Mouse (Mus musculus): Measurements from ENCODE around the gene Rnf113a1. TPM values are rescaled to one million over a fixed set of nuclear protein-coding genes. Genes with fewer than 3 reads are reported as not detected.
A peak's percentile ranks its signal among the peaks of the same experiment; 100 is the strongest.
"Not testable (repeated sequence)": the region's sequence is repeated elsewhere in the genome, so short reads cannot be mapped to it uniquely, and the experiment has no call there.

Gene Rnf113a1
- total RNA-seq (2021) = 1 to 10 TPM; 6.9 to 8.4 TPM
- long read RNA-seq, transcript Rnf113a1-201 (1 exons, 1,223 nt) = major isoform, 5 of 5 reads
- long read RNA-seq, partial matches to known transcripts = 0 of 5 reads
- long read RNA-seq, other reads (novel, unspliced or antisense) = 0 of 5 reads

DNA sequence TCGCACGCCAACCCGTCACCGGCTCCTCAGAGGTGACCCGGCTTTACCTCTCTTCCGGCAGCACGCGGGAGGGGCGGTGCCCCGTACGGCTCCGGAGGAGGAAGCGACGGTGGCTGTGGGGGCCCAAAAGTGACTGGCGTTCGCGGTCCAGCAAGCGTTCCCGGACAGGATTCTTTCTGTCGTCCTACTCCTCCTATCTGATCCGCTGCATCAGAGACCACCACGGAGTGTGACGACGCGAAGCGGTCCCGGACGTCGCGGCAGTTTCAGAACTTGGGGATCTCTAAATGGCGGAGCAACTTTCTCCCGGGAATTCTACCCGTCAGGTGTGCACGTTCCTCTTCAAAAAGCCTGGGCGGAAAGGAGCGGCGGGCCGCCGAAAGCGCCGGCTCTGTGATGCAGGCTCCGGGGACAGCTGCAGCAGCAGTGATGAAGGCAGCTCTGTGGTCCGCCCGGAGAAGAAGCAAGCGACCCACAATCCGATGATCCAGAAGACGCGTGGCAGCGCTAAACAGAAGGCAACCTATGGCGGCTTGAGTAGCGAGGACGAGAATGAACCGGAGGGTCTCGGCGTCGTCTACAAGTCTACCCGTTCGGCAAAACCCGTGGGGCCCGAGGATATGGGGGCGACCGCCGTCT lies at the start of gene Rnf113a1, which contains the start of gene Ndufa1:
TSS of gene Rnf113a1 (plus strand) at position 141 of the 639 bp plus-strand sequence.
TSS of gene Ndufa1 (minus strand) at position 59 of the 639 bp plus-strand sequence.
- peak; percentile 68 to 78 for DNase-seq (ENCODE audit: low spot score in 2 of 2)

DNA sequence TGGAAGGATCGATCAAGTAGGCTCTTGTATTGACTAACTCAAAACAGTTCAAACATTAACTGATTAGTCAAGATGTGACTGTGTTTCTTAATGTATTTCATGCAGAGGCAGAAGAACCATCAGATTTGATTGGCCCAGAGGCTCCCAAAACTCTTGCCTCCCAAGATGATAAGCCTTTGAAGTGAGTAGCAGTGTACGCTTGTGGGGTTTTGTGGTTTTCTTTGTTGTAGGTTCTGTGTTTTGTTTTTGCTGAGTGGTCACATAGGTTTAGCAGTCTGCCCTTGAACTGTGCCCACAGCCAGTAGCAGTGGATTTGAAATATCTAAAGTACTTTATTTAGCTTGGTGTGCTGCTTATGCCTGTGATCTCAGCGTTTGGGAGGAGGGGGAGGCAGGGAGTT lies 49.3 kb upstream of the Rnf113a1 start:
- DNase-seq (ENCODE audit: low spot score in 2 of 2) = no peak

DNA sequence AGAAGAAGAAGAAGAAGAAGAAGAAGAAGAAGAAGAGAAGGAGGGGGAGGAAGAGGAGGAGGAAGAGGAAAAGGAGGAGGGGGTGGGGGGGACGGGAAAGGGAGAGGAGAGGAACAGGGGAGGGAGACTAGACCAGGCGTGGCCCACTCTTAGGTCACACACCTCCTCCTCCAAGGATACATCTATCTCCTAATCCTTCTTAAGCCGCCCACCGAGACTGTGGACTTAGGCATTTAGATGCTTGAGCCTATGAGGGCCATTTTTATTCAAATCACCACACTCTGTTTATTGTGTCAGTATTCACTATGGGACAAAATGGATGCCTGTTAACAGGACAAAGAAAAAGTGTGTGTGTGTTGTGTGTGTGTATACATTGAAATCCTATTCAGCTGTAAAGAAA lies 46.5 kb upstream of the Rnf113a1 start:
- not testable (repeated sequence) for DNase-seq (ENCODE audit: low spot score in 2 of 2)

DNA sequence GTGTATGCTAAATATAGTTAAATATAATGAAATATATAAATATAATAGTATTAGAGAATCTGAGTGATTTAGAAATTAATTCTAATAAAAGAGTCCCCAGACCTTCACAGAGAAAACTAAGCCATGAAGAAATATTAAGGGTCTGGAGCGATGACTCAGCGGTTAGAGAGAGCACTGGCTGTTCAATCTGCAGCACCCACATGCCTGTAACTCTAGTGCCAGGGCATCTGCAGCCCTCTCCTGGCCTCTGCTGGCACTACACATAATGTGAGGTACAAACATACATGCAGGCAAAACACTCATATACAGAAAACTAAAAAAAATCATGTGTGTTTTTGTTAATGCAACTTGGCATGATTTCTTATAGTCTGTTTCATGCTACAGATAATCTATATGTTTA lies 46.1 kb upstream of the Rnf113a1 start:
- peak in 1 of 2 experiments; percentile 7 for DNase-seq (ENCODE audit: low spot score in 2 of 2)

DNA sequence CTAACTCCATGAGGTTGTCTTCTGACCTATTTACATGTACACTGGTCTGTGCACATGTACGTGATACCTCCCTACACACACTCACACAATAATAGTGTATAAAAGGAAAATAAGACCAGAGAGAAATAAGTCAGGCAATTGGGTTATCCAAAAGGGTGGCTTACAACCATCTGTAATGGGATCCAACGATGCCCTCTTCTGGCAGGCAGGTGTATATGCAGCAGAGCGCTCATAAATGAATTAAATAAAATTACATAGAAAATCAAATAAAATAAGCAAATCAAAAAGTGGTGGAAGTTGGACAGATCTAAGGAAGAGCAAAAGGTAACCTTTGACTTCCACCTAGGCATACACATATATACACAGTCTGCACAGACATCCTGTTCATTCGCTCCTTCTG lies 33.2 kb upstream of the Rnf113a1 start:
- DNase-seq (ENCODE audit: low spot score in 2 of 2) = no peak

DNA sequence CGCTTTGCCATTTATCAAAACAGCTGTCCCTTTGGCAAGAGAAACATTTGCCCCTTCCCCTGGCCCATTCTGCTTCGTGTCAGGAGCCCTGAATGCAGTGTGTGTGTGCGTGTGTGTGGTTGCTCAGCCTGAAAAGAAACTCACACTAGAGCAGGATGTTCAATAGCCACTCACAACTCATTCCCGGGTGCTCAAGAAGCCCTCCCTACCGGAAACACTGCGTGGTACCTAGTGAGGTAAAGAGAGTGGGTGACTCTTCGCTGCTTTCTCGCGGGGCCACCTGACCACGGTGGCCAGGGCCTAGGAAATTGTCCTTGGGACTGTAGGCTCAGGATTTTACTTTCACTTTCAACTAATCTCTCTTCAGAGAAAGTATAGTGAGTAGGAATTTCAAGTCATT lies 29.9 kb upstream of the Rnf113a1 start:
- no peak for DNase-seq (ENCODE audit: low spot score in 2 of 2)

DNA sequence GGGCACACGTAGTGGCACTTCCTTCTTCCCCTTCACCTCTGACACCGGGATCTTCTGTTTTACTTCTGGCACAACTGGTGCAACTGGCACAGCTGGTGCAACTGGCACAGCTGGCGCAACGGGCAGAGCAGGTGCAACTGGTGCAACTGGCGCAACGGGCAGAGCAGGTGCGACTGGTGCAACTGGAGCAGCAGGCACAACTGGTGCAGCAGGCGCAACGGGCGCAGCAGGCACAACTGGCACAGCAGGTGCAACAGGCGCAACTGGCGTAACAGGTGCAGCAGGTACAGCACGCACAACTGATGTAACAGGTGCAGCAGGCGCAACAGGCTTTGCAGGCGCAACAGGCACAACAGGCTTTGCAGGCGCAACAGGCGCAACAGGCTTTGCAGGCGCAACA lies 27.9 kb upstream of the Rnf113a1 start:
- DNase-seq (ENCODE audit: low spot score in 2 of 2) = no peak

DNA sequence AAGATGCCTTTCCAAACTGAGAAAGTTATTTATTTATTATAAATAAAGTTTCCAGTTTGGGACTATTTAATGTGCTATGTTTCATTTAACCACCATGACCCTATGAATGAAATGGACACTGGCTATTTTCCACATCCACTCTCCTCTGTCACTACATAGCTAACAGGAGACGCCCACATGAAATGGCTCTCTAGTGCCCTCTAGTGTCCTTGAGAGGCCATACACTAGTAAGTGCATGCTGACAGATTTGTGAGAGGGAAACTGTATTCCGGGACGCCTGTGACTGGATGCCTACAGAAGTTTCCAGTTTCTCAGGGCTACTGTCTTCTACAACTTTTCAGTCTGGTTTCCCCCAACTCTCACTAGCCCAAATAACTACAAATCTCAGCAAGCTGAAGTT lies 24.0 kb upstream of the Rnf113a1 start:
- DNase-seq (ENCODE audit: low spot score in 2 of 2) = peak; percentile 8 to 17

DNA sequence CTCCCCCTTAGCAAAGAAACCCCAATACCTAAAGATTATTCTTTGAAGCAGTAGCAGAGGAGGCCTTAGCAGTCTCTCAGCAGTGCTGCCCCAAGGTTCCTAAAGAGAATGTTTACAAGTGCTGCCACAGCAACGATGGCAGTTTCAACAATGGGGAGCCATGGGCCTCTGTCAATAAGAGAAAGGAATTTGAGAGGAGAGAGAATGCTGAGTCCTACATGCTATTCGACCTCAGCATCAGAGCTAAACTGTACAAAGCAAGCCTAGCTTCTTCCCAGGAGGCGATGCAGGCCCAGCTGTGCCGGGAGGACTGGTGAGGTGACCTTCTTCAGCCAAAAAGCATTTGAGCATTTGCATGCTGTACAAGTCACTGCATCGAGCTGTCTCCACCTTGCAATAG lies 22.3 kb upstream of the Rnf113a1 start, which contains the start of gene Akap14:
TSS of gene Akap14 (minus strand) at position 101 of the 400 bp plus-strand sequence.
- DNase-seq (ENCODE audit: low spot score in 2 of 2) = no peak

DNA sequence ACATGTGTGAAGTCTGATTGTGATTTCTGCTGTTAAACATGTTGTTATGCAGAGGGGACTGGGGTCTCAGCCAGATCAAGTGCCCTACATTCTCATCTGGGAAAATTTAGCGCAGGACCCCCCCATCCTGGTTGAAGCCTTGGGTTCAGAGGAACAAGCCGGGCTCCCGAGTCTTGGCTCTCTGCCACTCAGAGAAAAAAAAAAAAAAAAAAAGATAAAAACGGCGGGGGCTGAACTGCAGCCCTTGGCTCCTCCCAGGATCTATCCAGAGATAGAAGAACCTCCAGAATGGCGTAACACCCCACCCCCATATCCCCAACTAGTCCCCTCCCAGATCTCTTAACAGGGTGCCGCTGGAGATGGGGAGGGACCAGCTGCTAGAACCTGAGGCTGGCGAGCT lies 6.6 kb upstream of the Rnf113a1 start:
- DNase-seq (ENCODE audit: low spot score in 2 of 2) = not testable (repeated sequence)

DNA sequence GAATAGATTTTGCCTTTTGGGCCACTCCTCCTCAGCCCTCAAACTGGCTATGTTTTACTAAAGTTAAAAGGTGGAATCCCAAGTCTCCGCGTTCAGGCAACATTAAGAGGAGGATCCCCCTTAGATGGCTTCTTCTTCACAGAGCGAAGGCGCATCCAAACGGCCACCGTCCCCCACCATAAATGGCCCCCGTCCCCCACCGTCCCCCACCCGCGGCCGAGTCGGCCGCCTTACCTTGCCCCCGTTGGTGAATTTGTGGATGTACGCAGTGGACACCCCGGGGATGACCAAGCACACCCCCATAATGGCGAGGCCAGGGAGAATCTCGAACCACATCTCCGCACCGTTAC lies 315 bp upstream of the Rnf113a1 start:
- DNase-seq (ENCODE audit: low spot score in 2 of 2) = no peak

DNA sequence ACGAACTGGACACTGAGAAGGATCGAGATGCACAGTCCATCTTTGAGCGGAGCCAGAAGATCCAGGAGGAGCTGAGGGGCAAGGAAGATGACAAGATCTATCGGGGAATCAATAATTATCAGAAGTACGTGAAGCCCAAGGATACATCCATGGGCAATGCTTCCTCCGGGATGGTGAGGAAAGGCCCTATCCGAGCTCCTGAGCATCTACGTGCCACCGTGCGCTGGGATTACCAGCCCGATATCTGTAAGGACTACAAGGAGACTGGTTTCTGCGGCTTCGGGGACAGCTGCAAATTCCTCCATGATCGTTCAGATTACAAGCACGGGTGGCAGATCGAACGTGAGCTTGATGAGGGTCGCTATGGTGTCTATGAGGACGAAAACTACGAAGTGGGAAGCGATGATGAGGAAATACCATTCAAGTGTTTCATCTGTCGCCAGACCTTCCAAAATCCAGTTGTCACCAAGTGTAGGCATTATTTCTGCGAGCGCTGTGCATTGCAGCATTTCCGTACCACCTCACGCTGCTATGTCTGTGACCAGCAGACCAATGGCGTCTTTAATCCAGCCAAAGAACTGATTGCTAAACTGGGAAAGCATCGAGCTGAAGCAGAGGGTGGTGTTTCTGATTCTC lies 817 bp downstream of the Rnf113a1 start:
- peak; percentile 16 to 27 for DNase-seq (ENCODE audit: low spot score in 2 of 2)

DNA sequence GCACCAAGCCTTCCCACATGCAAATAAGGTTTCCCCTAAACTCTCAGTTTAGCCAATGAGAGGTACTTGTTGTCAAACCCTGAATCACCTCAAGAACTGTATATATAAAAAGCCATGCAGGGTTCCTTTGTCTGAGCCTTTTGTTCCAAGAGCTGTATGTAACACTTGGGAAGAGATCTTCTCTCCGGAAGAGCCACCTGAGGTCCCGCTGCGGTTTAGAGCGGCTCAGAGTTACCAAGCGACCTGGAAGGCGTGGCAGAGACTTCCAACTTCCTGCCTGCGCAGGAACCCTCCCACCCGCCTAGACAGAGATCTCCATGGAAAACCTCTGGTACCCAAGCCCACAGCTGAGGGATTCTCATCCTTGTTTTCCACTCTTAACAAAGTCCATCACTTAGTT lies 7.6 kb downstream of the Rnf113a1 start:
- DNase-seq (ENCODE audit: low spot score in 2 of 2) = no peak

DNA sequence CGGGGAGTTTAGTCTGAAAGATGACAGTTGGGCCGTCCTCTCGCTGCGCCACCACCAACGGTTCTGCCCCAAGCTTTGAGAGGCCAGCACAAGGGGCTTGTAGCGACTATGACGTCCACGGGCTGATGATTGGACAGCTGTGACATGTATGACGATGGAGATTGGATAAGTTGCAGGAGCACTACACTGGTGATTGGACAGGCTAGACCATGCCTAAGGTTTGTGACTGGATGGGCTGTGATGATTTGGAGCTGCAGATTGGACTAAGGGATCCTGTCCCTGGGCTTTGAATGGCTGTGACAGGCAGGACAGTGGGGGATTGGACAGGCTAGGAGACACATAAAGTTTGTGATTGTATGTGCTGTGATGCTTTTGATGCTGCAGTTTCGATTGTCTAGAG lies 19.9 kb downstream of the Rnf113a1 start, which contains the start of gene Gm9:
TSS of gene Gm9 (minus strand) at position 101 of the 400 bp plus-strand sequence.
- DNase-seq (ENCODE audit: low spot score in 2 of 2) = no peak

DNA sequence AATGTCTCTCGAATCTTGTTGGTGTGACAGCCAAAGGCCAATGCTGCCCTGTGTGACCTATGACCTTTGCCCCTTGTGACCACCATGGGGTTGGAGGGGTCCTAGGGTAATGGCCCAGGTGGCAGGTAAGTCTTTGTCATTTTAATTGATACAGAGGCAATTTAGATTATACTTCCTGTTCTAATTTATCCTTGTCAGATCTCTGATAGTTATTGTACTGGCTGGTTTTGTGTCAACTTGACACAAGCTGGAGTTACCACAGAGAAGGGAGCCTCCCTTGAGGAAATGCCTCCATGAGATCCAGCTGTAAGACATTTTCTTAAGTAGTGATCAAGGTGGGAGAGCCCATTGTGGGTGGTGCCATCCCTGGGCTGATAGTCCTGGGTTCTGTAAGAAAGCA lies 31.1 kb downstream of the Rnf113a1 start, which contains the start of gene Rhox1:
TSS of gene Rhox1 (minus strand) at position 101 of the 400 bp plus-strand sequence.
- not testable (repeated sequence) for DNase-seq (ENCODE audit: low spot score in 2 of 2)

Other genes starting within 250 kb of the Rnf113a1 start
- 10 to 100 TPM; 62.0 to 64.6 TPM for gene Sept6, start 199.5 kb upstream of the Rnf113a1 start, total RNA-seq (2021)
- gene Sowahd, start 142.4 kb upstream of the Rnf113a1 start, total RNA-seq (2021) = not detected
- gene Rpl39, start 105.8 kb upstream of the Rnf113a1 start, total RNA-seq (2021) = 100 to 1,000 TPM; 418 to 424 TPM
- gene Upf3b, start 80.9 kb upstream of the Rnf113a1 start, total RNA-seq (2021) = 10 to 100 TPM; 20.7 to 21.6 TPM
- gene Nkap, start 64.5 kb upstream of the Rnf113a1 start, total RNA-seq (2021) = 10 to 100 TPM; 18.1 to 22.9 TPM
- under 1 TPM in 1 of 2 experiments, not detected in 1; 0.25 TPM for gene Akap14, start 22.4 kb upstream of the Rnf113a1 start, total RNA-seq (2021)
- 100 to 1,000 TPM; 233 to 247 TPM for gene Ndufa1, start 82 bp upstream of the Rnf113a1 start, total RNA-seq (2021)
- gene Gm9, start 19.8 kb downstream of the Rnf113a1 start, total RNA-seq (2021) = not detected
- gene Rhox1, start 31.0 kb downstream of the Rnf113a1 start, total RNA-seq (2021) = not detected
- gene Rhox2a, start 53.7 kb downstream of the Rnf113a1 start, total RNA-seq (2021) = not detected
- gene Rhox3a, start 58.7 kb downstream of the Rnf113a1 start, total RNA-seq (2021) = not detected
- gene Rhox4a, start 74.1 kb downstream of the Rnf113a1 start, total RNA-seq (2021) = not detected
- gene Rhox3a2, start 188.8 kb downstream of the Rnf113a1 start, total RNA-seq (2021) = not detected
- not detected for gene Rhox4a2, start 199.6 kb downstream of the Rnf113a1 start, total RNA-seq (2021)
- gene Rhox2b, start 220.8 kb downstream of the Rnf113a1 start, total RNA-seq (2021) = not detected
- not detected for gene Rhox4b, start 241.2 kb downstream of the Rnf113a1 start, total RNA-seq (2021)